Mouse (Mus musculus) liver, embryonic 14.5 days (tissue): ENCODE results near the gene Peak1. TPM values are rescaled to one million over a fixed set of nuclear protein-coding genes. Genes with fewer than 3 reads are reported as not detected.

Experiments
- ATAC-seq: fragments of 200-750 bp; cut with Nextera tagmentation; 2 replicates; pipeline ENCODE4 v1.8.0; 2017; ENCODE audit warnings: moderate number of reproducible peaks, mild to moderate bottlenecking, moderate library complexity; ENCODE audit not compliant: insufficient read depth
- DNase-seq, 3 experiments: peaks; one replicate each; pipeline ENCODE4 v3.0.0-alpha.2; 2012 to 2013; ENCODE audit warnings: low read depth in 3 of 3, low spot score in 3 of 3
- H3K27ac ChIP-seq: fragments of 300-500 bp; sonication (generic); 2 replicates; pipeline ENCODE4 v1.5.1; 2014; ENCODE audit warnings: moderate library complexity, mild to moderate bottlenecking, control low read depth, inconsistent platforms
- H3K27me3 ChIP-seq: fragments of 300-500 bp; sonication (generic); 2 replicates; pipeline ENCODE4 v1.6.1; 2014; ENCODE audit warnings: mild to moderate bottlenecking, low read length, moderate library complexity; ENCODE audit not compliant: control insufficient read depth, insufficient read depth
- H3K36me3 ChIP-seq: fragments of 300-500 bp; sonication (generic); replicated peaks from 2 replicates; pipeline ENCODE4 v1.6.1; 2014; ENCODE audit warnings: low read depth; ENCODE audit not compliant: control insufficient read depth, insufficient read depth
- H3K4me1 ChIP-seq, 2 experiments: fragments of 200-500 bp in 1 of 2; fragments of 300-500 bp in 1 of 2; sonication (generic) in 1 of 2; replicated peaks; 2 replicates each; pipeline ENCODE4 v1.6.1; 2012 to 2014; ENCODE audit warnings: antibody characterized with exemption in 1 of 2, inconsistent platforms in 1 of 2, low read length in 1 of 2; ENCODE audit not compliant: control insufficient read depth in 2 of 2, insufficient read depth in 2 of 2
- H3K4me2 ChIP-seq: fragments of 300-500 bp; sonication (generic); 2 replicates; pipeline ENCODE4 v1.6.1; 2014; ENCODE audit warnings: low read depth, mild to moderate bottlenecking, control low read depth, moderate library complexity
- H3K4me3 ChIP-seq, 2 experiments: fragments of 200-500 bp in 1 of 2; fragments of 300-500 bp in 1 of 2; sonication (generic) in 1 of 2; 2 replicates each; pipeline ENCODE4 v1.5.1; 2012 to 2014; ENCODE audit warnings: low read depth in 2 of 2, low read length in 2 of 2, mild to moderate bottlenecking in 2 of 2, control low read depth in 1 of 2, inconsistent platforms in 1 of 2, moderate library complexity in 1 of 2; ENCODE audit not compliant: insufficient read depth in 1 of 2
- H3K9ac ChIP-seq: fragments of 300-500 bp; sonication (generic); replicated peaks from 2 replicates; pipeline ENCODE4 v1.6.1; 2014; ENCODE audit warnings: mild to moderate bottlenecking, control low read depth, moderate library complexity
- H3K9me3 ChIP-seq: fragments of 300-500 bp; sonication (generic); 2 replicates; pipeline ENCODE4 v1.6.1; 2016; ENCODE audit warnings: low read length, mixed read lengths; ENCODE audit not compliant: control insufficient read depth
- CTCF ChIP-seq: IDR thresholded peaks from 2 replicates; pipeline ENCODE4 v1.5.1; 2016; ENCODE audit warnings: antibody characterized with exemption, low read depth, control low read depth
- EP300 ChIP-seq: IDR thresholded peaks from 2 replicates; pipeline ENCODE4 v1.6.1; 2016; ENCODE audit warnings: antibody characterized with exemption, low read depth
- whole genome bisulfite sequencing: fragments of 180-500 bp; shearing (Covaris S2); extraction: QIAGEN DNeasy Blood & Tissue Kit; methylation state at CpG from one replicate; pipeline ENCODE4 v1.1.7; 2014; ENCODE audit not compliant: insufficient replicate concordance; 5-methylcytosine and 5-hydroxymethylcytosine counted together
- polyA plus RNA-seq, 2 experiments: library from polyadenylated mRNA; depleted of rRNA in 1 of 2; stranded (reverse) in 1 of 2; unstranded in 1 of 2; fragments of >200 nt; fragmentation: Nextera tagmentation in 1 of 2; extraction: Ambion mirVana in 1 of 2; gene quantifications; 2 replicates each; pipeline versions ENCODE4 v1.2.1 to v1.2.3; 2012 to 2014

Gene Peak1
- polyA plus RNA-seq, 2 experiments = 1.8 to 2.3 TPM

DNA sequence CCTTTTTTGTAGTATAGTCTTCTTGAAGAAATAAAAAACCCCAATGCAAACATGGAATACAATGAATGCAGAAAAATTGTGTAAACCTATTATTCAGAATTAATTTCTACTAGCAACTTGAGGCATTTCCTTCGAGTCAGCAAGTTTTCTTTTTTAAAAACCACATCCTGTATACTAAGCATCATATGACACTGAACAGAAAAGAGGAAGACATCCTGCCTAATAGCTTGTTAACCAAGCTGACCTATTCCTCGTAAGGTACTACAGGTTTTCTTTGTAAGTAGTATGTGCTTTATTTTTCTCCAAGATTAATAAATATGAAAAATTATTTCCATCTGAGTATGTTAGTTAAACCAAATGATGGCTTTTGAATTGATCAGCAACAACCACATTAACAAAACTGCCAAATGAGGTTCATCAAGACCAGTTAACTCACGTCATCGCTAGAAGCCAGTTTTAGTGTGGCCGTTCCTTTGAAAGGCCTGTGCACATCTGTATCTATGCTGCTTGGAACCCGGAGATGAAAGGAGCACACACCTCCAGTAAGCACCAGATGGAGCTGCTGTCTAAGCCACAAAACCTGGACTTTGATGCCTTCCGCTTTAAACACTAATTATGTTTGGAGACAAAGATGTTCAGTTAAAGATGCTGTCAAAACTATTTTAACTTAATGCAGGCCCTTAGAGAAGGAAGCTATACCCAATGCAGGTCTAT lies 153.4 kb downstream of the Peak1 start:
- Histone ChIP-seq H3K4me2 (no peak overlapping the region), H3K9ac (no peak overlapping the region), H3K9me3 (peaks cover 5% of the 10 kb centered on the region), H3K4me3 (no peak overlapping the region), H3K27ac (no peak overlapping the region), H3K36me3 (no peaks in the 10 kb centered on the region), H3K4me1 (peaks cover 6 to 14% of the 10 kb centered on the region in 2 experiments), H3K27me3 (no peaks in the 10 kb centered on the region)
- DNase-seq (no peak), ATAC-seq (no peak)
- TF ChIP-seq CTCF (peak; percentile 52), EP300 (no peak)
- 44% methylated on average over 7 of the region's 7 CpGs for WGBS

DNA sequence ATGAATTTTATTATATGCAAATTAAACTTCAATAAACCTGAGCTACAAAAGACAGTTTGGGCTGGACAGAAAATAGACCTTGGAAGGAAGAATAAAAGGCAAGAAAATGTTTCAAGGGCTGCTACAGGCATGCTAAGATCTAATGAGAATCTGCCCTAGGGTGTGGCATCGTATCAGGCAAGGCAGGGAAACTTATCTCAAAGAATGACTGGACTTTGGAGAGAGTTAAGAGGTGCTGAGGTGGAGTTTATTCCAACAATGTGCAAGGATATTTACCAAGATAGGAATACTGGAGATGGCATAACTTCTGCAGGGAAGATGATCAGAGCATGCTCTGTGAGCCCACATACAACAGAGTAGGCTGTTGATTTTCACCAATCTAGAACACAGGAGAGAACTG lies 154.8 kb downstream of the Peak1 start:
- no peak overlapping the region for H3K9ac ChIP-seq
- peaks cover 6 to 14% of the 10 kb centered on the region in 2 experiments for H3K4me1 ChIP-seq
- TF ChIP-seq CTCF (no peak), EP300 (no peak)
- peak; percentile 45; the same call in 1 of the 2 replicates for ATAC-seq
- H3K27ac ChIP-seq = no peak overlapping the region
- H3K4me3 ChIP-seq = no peak overlapping the region
- DNase-seq = peak in 1 of 3 experiments; percentile 14
- H3K9me3 ChIP-seq = peaks cover 5% of the 10 kb centered on the region
- 19% methylated on average over 1 of the region's 1 CpGs for WGBS
- H3K36me3 ChIP-seq = no peaks in the 10 kb centered on the region
- no peak overlapping the region; the same call in 1 of the 2 replicates for H3K4me2 ChIP-seq
- H3K27me3 ChIP-seq = no peaks in the 10 kb centered on the region

DNA sequence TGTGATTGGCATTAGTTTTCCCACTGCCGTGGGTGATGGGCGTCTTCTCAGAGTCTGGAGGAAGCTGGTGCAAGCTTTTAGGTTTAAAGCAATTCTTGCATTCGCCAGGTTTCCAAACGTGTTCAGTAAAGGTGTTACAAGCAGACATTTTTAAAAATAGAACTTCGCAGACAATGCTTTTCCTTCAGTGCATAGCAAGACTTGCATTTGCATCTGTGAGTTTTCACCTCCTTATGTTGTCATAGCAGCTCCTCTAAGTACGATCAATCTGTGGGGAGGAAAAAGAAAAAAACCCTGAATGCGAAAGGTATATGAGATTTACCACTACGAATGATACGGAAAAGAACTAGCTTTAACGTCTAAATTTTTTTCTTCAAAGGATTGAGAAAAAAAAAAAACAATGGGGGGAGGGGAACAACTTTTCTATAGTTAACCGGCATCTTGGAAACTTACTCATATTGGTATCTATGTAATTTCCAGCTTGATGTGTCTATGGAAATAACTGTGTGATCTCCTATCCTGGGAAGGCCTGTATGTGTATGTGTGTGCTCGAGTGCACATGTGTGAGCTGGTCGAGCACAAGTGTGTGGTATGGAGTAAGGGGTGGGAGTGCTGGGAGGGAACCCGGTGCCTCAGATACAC lies 157.3 kb downstream of the Peak1 start:
- H3K9ac ChIP-seq = no peak overlapping the region
- no peaks in the 10 kb centered on the region for H3K36me3 ChIP-seq
- no peak overlapping the region for H3K4me2 ChIP-seq
- WGBS = 72% methylated on average over 14 of the region's 14 CpGs
- ATAC-seq (no peak), DNase-seq (peak in 1 of 3 experiments; percentile 9)
- H3K4me1 ChIP-seq = peaks cover 6 to 12% of the 10 kb centered on the region in 2 experiments
- no peak for TF ChIP-seq CTCF
- TF ChIP-seq EP300 = no peak
- H3K27me3 ChIP-seq = no peaks in the 10 kb centered on the region
- peaks cover 5% of the 10 kb centered on the region for H3K9me3 ChIP-seq
- no peak overlapping the region for H3K27ac ChIP-seq
- H3K4me3 ChIP-seq = no peak overlapping the region

DNA sequence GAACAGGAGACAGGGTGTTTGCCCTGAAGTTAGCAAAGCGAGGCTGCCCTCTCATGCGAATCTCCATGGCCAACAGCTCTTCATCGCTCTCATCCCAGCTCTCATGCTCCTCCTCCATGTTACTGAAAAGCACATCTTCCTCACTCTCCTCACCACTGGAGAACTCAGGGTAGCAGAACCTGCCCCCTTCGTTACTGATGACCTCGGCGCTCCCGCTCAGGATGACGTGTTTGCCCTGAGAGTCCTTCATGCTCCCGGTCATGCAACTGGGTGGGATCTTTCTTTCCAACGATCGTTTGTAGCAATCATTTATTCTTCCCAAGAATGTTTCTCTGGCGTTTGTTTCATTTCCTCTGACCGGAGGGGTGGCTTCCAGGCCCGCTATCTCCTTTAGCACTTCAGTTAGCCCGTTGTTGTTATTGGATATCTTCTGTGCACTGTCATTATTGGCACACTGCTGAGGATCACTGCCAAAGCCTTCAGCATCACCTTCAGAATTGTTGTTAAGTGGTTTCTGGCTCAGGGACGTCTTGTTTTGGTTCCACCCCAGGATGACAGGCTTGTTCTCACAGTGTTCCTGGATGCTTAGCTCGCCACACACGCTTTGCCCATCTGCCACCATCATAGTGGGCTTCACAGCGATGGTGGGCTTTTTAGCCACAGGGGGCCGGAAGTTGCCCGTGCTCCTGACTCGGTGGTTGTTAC lies 157.9 kb downstream of the Peak1 start:
- Histone ChIP-seq H3K9ac (no peak overlapping the region), H3K27ac (no peak overlapping the region), H3K4me2 (no peak overlapping the region), H3K9me3 (peaks cover 5% of the 10 kb centered on the region), H3K4me1 (peaks cover 6 to 11% of the 10 kb centered on the region in 2 experiments), H3K36me3 (no peaks in the 10 kb centered on the region), H3K4me3 (no peak overlapping the region), H3K27me3 (no peaks in the 10 kb centered on the region)
- WGBS = 80% methylated on average over 22 of the region's 22 CpGs
- DNase-seq (no peak), ATAC-seq (no peak)
- no peak for TF ChIP-seq CTCF

DNA sequence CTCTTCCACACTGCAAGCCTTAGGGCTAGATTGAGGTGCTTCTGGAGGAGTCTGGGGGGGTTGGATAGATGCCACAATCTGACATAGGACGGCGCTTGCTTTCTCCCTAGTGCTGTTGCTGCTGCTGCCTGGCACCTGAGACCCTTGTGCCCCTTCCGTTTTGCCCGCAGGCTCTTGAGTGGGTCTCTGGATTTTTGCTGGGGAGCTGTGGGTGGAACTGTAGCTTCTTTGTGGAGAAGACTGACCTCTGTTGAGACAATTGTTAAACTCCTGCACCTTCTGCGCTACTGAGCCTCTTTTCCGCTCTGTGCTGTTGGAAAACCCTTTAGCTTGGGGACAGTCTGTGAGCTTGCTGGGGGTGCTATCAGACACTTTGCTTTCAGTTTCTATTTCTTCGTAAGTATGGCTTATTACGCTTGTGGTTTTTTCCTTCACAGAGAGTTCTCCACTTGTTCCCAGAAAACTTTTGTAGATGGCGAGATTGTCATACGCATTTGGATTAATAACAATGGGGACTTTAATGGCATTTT lies 159.5 kb downstream of the Peak1 start:
- Histone ChIP-seq H3K9me3 (peaks cover 5% of the 10 kb centered on the region), H3K4me1 (peaks cover 4% of the 10 kb centered on the region in 2 experiments), H3K27ac (no peak overlapping the region), H3K36me3 (no peaks in the 10 kb centered on the region), H3K27me3 (no peaks in the 10 kb centered on the region), H3K4me2 (no peak overlapping the region), H3K9ac (no peak overlapping the region), H3K4me3 (no peak overlapping the region)
- ATAC-seq (no peak), DNase-seq (no peak)
- TF ChIP-seq EP300 (no peak), CTCF (no peak)
- WGBS = 85% methylated on average over 10 of the region's 10 CpGs
